Mouse (Mus musculus) right cerebral cortex, adult 18-20 months (tissue): ENCODE results near the gene Mgat4d.
"Not testable (repeated sequence)": the region's sequence is repeated elsewhere in the genome, so short reads cannot be mapped to it uniquely, and the experiment has no call there.

Source experiments
- DNase-seq: peaks from one replicate; pipeline ENCODE4 v3.0.0; 2022; ENCODE audit warnings: mixed read lengths

Gene Mgat4d

DNA sequence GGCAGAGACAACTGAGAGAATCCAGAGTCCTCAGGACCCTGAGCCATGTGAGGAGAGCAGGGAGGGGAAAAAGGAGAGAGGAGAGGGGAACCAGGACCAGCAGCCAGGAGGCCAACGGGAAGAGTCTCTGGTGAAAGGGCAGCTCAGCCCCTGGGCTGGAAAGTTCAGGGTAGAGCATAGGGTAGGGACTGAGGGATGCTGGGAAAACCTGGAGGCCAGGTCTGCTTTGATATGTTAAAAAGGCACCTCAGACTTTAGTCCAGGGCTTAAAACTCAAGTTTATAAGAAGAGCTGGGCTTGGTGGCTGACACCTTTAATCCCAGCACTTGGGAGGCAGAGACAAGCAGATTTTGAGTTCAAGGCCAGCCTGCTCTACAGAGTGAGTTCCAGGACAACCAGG is 44.2 kb downstream of the Mgat4d start:
- no peak for DNase-seq

- DNase-seq = no peak
Observed at GRCm38 (mm10) chr8:83394325-83394724, 46.1 kb downstream of the Mgat4d start.

GRCm38 (mm10) chr8:83396680-83397079 is 48.4 kb downstream of the Mgat4d start:
- no peak for DNase-seq

GRCm38 (mm10) chr8:83397726-83398125 is 49.5 kb downstream of the Mgat4d start:
- no peak for DNase-seq

DNA sequence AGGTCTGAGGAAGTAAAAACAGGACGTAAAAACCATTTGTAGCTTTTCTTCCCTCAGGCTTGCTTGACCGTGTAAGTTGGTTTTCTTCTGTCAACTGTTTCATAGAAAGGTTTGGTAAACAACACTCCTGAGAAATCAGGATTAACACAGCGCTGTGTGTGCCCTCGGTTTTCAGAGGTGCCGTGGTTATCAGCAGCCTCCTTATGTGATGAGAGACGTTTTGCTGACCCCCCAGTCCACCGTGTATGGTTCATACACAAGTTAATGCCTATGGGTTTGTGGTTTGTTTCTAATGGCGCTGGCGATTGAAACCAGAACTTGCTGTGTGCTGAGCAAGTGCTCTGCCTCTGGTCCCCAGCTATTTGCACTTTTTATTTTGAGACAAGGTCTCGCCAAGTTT is 57.3 kb downstream of the Mgat4d start:
- no peak for DNase-seq

DNA sequence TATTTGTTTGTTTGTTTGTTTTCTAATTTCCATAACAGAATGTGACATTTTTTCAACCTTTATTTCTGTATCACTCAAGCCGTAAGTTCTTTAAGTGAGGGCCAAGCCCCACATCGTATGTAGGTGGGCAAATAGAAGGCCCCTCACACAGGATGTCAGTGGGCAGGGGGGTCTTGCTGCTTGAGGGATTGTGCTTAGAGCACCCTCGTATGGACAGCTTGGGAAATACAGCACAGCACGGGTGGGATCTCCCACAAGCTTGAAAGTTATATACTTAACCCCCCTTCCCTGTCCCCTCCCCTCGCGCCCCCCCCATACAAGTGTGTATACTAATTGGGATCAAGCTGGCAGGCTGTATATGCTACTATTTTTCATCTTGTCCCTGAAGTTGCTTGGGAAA is 58.6 kb downstream of the Mgat4d start:
- DNase-seq = no peak

DNA sequence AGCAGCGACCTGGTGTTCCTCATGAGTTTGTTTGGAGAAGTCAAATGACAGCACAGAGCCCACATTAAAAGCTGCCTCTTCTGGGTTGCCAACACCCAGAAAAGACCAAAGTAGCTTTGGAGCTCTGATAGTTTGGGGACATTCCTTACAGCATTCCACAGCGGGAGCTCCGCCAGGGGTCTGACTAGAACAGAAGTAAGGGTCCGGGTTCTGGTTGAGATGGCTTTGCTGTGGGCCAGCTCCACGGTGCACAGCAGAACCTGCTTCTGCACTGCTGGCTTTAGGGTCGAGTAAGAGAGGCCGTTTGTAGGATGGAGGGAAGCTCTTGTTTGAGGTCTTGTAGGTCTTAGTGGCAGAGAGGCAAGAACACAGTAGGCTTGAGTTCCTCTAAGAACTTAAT is 60.2 kb downstream of the Mgat4d start:
- no peak for DNase-seq

DNA sequence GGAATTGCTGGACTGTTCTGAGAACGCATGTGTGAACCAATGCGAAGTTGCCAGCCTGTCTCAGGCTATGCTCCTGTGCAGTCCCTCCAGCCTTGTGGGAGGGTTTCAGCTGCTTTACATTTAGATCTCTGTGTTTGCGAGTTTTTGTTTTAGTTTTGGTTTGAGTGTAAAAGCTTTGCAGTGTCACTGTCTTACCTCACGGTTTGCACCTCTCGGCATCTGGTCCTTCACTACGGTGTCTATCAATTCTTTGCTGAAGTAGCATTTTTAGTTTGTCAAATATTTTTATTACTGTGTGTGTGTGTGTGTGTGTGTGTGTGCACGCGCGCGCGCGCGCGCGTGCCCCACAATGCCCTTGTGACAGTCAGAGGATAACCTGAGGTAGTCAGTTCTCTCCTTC is 68.6 kb downstream of the Mgat4d start:
- no peak for DNase-seq

DNA sequence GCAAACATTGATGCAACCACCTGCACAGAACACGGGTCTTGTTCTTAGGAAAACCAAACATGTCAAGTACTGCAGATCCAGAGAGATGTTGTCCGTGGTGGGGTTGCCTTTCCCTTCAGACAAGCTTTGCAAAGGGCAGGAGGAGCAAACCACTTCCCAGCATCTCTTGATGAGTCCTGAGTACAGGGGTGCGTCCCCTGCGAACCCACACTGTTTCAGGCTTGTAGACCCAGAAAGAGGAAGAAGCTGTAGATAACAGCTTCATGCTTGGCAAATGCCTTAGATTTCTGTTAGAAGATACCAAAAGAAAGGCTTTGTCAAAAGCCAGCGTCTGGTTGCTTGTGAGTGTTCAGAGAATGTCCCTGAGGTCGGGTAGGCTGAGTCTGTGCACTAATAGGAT is 69.7 kb downstream of the Mgat4d start:
- DNase-seq = no peak

GRCm38 (mm10) chr8:83418805-83419516 is 70.7 kb downstream of the Mgat4d start:
- no peak for DNase-seq

DNA sequence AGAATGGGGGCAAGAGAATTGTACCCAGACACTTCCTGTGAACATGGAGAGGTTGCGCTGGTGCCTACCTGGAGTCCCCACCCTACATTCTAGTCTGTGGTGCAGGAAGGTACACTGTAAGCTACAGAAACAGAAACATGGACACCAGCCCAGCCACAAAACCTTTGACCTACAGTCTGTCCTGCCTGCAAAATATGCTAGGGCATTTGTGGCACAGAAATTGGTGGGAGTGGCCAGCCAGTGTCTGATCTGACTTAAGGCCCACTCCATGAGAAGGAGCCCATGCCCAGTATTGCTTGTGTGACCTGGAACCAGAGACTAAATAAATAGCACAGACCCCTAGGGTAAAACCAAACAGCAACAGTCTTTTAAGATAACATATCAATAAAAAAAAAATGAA is 73.1 kb downstream of the Mgat4d start:
- no peak for DNase-seq

DNA sequence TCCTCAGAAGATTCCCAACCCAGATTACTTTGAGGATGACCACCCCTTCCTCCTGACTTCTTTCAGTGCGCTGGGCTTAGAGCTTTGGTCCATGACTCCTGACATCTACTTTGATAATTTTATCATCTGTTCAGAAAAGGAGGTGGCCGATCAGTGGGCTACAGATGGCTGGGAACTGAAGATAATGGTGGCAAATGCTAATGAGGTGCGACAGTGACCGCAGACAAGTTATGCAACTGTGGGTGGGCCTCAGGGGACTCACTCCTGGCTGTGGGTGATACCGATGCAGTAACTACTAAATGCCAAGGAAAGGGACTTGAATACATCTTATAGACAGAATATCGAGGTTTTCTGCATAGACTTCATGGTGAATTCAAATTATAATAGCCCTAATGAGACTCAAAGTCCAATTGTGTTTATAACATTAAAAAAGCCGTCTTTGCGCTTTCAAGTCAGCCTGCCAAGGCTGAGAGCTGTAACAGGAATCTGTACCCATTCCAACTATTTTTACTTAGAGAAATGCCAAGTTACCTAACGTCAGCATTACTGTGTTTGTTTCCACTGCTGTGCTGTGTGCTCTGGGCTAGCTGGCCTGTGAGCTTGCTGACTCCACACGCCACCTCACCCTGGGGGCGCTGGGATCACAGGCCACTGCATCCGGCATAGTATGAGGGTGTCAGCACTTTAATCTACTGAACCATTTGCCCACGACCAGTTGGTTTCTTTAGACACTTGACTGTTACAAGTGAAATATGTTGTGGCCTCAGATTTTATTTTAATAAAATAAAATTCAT is 75.0 kb downstream of the Mgat4d start:
- DNase-seq = no peak

DNA sequence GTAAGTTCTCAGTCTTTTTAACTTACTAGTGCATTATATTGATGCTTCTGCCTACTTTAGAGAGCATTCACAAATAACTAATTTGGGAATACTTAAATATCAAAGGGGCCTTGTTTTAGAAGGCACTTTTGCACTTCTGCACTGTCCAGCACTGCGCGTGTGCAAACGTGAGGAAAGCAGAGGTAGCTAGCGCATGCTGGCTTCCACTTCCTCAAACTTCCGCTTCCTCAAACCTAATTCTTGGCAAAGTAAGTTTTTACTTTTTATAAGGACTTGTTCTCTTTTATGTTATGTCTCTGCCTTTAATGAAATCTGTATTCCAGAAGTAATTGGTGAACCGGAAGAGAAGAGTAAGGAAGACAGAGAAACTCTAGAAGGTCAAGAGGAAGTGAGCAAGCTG is 76.9 kb downstream of the Mgat4d start:
- DNase-seq = no peak

DNA sequence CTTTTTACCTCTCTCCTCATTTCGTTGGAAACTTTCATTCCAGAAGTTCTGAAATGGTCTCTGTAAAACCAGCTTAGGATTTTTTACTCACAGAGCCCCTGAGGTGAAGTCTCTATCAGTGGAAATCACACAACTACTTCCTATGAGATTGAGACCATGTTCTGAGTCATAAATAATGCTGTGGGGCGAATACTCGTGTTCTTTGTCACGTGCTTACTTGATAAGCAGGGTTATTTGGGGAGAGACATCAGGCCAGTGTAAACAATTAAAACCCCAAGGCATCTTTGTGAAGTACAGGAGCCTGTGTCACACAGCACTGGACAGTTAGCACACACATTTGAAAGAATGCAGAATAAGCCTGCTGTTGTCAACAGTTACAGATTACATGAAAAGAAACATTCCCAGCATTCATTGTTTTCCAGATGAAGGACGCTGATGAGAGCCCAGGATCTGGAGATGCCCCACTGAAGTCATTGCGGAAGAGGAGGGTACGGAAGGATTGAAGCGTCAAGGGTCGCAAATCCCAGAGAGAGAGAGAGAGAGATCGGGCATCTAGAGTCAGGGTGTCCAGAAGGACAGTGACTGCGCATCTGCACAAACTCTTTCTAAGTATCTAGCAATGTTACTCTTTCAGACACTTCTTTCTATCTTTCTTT is 78.0 kb downstream of the Mgat4d start:
- DNase-seq = no peak

- DNase-seq = no peak
Observed at GRCm38 (mm10) chr8:83426949-83427348, 78.7 kb downstream of the Mgat4d start.

DNA sequence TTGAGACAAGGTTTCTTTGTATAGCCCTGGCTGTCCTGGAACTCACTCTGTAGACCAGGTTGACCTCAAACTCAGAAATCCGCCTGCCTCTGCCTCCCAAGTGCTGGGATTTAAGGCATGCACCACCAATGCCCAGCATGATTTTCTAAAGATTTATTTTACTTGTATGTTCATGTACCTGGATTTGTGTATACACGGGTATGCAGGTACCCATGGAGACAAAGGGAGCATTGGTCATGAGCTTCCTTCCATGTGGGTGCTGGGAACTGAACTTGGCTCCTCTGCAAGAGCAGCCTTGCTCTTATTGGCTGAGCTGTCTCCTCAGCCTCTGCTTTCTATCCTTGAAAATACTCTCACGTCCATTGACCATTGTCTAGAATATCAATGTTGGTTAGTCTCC is 80.3 kb downstream of the Mgat4d start:
- DNase-seq = not testable (repeated sequence)

DNA sequence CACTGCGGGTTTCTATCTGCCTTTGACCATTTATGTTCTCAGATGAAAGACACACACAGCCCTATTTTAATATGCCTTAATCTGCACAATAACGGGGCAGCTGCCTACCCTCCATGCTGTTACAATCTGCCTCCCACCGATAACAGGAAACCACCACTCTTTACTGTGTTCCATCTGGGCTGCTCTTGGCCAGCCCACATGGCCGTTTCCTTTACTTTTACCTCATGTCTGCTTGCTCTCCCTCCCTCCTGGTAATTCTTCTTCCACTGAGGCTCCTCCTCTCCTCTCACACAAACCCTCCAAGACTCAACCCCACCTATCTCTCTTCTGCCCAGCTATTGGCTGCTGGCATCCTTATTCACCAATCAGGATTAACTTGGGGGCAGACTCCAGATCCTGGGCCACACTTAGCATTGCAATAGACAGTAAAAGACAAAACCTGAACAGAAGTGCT is 80.8 kb downstream of the Mgat4d start:
- no peak for DNase-seq
